Mouse (Mus musculus) activated CD4-positive, CD25-positive, alpha-beta regulatory T cell, adult 4 months (primary cell): ENCODE data around the gene Thsd4. TPM values are rescaled to one million over a fixed set of nuclear protein-coding genes. Genes with fewer than 3 reads are reported as not detected.
"Not testable (repeated sequence)": the region's sequence is repeated elsewhere in the genome, so short reads cannot be mapped to it uniquely, and the experiment has no call there.

ENCODE experiments used
- ATAC-seq: one replicate; pipeline ENCODE4 v1.8.0; 2017
- polyA plus RNA-seq, 2 experiments: library from polyadenylated mRNA; unstranded; fragments of 100-300 nt; shearing (Covaris generic); gene quantifications; one replicate each; pipeline ENCODE4 v1.2.1; 2017

The Thsd4 gene
- polyA plus RNA-seq, 2 experiments from 2014 or later: not detected

- ATAC-seq: no peak
Measured at GRCm38 (mm10) chr9:60305204-60305840, 216.5 kb downstream of the Thsd4 start.

GRCm38 (mm10) chr9:60296276-60296675 lies 225.6 kb downstream of the Thsd4 start:
- ATAC-seq: no peak

- no peak for ATAC-seq
Measured at GRCm38 (mm10) chr9:60295199-60295598, 226.6 kb downstream of the Thsd4 start.

DNA sequence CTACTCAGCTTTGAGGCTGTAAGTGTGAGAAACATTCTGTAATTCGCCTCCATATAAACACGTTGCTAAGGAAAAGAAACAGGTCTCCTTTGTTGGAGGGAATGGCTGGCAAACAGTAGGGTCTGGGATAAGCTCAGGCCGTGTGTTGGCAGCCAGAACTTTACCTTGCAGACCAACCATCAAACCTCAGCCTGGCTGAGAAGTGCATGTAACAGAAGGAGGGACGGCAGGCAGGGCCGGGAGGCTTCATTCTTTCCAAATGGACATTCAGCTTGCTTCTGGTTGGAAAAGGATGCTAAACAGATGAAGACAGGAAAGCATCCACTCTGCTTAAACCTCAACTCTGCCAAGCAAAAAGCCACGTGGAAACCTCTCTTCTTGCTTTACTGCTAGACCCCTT lies 228.7 kb downstream of the Thsd4 start:
- ATAC-seq: no peak

- ATAC-seq: no peak
Measured at GRCm38 (mm10) chr9:60290780-60291179, 231.1 kb downstream of the Thsd4 start.

DNA sequence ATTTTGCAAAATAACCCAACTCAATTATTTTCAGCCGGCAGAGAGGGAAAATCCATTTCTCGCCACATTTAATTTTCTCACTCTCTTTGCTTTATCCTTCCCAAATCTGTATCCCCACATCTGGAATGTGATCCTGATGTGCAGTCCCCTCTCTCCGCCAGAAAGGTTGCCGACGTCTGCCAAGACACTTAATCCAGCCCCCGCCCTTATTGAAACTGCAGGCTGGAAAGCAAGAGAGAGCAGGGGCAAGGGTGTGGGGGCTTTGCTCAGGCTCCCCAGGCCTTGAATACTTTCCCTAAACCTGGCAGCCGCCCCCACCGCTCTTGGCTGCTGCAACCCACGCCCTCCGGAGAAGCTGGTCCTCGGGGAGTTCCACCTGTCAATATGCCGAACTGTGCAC lies 233.1 kb downstream of the Thsd4 start:
- no peak for ATAC-seq

GRCm38 (mm10) chr9:60286390-60286789 lies 235.5 kb downstream of the Thsd4 start:
- no peak for ATAC-seq

- no peak for ATAC-seq
Measured at GRCm38 (mm10) chr9:60285047-60285462, 236.8 kb downstream of the Thsd4 start.

DNA sequence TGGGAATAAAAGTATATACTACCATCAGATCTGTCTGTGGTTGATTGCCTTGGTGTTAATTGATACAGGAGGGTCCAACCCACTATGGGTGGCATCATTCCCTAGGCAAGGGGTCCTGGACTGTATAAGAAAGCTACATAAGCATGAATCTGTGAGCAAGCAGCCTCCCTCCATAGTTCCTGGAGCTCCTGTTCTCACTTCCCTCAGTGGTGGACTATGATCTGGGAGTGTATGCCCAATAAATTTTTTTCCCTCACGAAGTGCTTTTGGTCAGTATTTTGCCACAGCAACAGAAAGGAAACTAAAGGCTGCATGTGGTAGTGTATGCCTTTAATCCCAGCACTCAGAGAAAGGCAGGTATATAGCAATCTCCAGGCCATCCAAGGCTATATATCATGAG lies 237.5 kb downstream of the Thsd4 start:
- ATAC-seq: no peak

DNA sequence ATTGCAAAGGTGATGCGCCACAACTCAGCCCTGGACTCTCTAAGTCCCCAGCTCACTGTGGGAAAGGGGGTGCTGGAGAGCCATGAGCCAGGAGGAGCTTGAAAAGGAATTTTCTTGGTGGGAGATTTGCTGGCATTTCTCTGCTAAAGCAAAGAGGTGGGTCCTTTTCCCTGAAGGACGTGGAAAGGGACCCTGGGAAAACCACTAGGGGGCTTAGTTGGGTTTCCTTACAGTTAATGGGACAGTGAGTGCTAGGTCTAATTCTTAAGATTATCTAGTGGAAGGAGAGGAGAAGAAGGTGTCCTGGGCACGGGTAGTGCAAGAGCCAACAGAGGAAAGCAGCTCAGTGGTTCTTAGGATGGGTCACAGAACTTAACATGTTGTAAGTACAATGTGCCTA lies 238.3 kb downstream of the Thsd4 start:
- ATAC-seq: no peak

- ATAC-seq: no peak
Measured at GRCm38 (mm10) chr9:60281281-60281680, 240.6 kb downstream of the Thsd4 start.

GRCm38 (mm10) chr9:60280786-60281185 lies 241.1 kb downstream of the Thsd4 start:
- no peak for ATAC-seq

GRCm38 (mm10) chr9:60279556-60279955 lies 242.3 kb downstream of the Thsd4 start:
- no peak for ATAC-seq

DNA sequence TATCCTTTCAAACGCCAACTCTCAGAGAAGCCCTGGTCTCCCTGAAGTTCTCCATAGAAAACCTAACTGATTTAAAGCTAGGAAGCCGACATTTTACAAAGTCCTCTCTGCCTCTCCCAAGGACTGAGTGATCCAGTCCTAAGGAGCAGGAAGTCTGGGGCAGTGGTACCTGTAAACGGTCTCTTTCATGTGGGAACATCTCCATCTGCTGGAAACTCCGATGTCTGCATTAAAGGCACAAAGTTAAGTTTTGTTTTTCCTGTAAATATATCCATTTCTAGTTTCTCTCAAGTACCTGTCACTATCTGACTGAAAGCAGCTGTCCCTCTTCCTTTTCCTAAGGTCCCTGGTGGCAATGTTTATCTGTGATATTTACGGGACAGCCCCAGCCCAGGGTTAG lies 245.5 kb downstream of the Thsd4 start:
- ATAC-seq: no peak

GRCm38 (mm10) chr9:60275410-60276159 lies 246.3 kb downstream of the Thsd4 start:
- no peak for ATAC-seq

DNA sequence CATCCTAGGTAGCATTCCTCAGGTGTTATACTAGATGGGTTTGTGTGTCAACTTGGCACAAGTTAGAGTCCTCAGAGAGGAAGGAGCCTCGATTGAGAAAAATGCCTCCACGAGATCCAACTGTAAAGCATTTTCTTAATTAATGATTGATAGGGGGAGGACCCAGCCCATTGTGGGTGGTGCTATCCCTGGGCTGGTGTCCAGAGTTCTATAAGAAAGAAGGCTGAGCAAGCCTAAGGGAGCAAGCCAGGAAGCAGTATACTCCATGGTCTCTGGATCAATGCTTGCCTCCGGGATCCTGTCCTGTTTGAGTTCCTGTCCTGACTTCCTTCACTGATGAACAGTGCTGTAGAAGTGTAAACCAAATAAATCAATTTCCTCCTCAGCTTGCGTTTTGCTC lies 247.3 kb downstream of the Thsd4 start:
- no peak for ATAC-seq

GRCm38 (mm10) chr9:60272345-60272744 lies 249.5 kb downstream of the Thsd4 start:
- ATAC-seq: not testable (repeated sequence)

DNA sequence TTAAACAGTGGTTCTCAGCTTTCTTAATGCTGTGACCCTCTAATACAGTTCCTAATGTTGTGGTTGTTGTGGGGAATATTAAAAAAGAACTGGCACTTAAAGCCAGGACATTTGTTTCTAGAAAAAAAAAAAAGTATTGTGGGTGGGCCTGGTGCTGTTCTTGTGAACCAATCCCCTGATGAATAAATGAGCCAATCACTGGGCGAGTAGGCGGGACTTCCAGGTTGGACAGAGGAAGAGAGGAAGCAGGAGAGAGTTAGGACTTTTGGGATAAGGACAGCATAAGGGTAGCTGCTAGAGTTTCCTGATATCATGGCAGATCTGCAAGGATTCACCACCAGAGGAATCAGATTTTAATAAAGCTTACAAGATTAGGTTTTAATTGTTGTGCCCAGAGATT lies 249.9 kb downstream of the Thsd4 start:
- no peak for ATAC-seq

DNA sequence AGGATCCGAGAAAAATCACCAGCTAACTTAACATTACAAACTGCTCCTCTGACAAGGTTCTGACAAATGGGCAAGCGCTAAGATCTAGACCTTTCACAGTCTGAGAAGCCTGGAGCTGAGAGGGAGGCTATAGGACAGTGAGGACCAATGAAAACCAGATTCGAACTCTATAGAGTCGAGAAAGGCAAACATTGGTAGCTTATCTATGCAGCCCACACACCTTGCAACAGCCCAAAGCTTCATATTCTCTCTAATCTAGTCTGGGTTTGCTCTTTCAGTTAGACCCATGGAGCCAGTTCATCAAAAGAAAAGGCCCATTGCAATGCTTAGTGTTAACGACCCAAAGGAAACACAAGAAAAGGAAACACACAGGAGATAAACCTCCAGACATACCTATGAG lies 252.0 kb downstream of the Thsd4 start:
- ATAC-seq: no peak

DNA sequence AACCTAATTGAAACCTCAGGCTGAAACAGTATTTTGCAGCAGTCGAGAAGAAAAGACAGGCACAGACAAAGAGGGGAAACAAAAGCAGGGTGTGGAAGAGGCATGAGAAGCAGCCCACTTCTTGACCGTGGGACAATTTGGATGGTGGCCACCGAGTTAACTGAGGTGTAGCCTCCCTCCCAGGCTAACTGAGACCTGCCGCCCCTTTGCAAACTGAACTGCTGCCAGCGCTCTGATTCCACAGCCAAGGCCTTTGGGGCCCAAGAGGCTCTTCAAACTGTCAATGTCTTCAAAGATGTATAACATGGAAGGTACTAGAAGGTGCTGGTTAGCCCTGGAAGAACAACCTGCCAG lies 254.6 kb downstream of the Thsd4 start:
- ATAC-seq: no peak

- no peak for ATAC-seq
Measured at GRCm38 (mm10) chr9:60266583-60267272, 255.1 kb downstream of the Thsd4 start.

DNA sequence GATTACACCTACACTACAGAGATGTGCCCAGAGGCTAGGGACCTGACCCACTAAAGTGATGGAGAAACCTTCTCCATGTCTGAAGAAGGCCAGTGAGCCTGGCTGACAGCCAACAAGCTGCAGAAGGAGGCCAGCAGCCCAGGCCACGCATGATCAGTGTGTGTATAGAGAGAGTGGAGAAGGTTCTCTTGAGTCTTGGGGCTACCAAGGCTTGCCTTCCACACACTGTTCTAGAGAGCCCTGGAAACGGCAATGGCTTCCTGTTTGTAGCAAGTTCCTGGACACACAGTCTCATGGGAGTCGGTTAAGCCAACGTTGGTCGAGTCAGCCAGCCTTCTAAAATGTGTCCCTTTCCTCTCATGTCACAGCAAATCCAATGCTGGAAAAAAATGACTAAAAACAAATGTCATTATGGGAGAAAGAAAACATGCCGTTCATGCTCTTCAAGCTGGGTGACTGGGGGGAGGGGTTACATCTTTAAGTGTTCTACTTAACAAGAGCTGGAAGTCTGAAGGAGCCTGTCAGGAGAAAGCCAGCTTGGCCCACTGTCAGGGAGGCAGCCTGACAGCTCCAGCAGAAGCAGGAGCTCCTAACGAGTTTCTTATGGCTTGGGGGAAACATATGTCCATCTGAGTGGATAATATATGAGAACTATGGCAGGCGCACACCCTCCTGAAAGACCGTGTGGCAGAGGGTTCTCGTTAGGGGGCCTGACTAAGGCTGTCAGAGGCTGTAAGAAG lies 257.1 kb downstream of the Thsd4 start:
- no peak for ATAC-seq

- no peak for ATAC-seq
Measured at GRCm38 (mm10) chr9:60262515-60263140, 259.2 kb downstream of the Thsd4 start.
